Mouse (Mus musculus): ENCODE data around the gene Tmem269.

GRCm38 (mm10) chr4:119161358-119161757 is 56.7 kb downstream of the Tmem269 start:
- no peak for TF ChIP-seq CTCF (IDR thresholded peaks at IDR 0.05; ENCODE audit: low read depth, low read length)
- no peak for TF ChIP-seq GATA1 (IDR thresholded peaks at IDR 0.05; ENCODE audit: borderline replicate concordance, low read length)
- no peak for TF ChIP-seq TAL1 (conservative IDR thresholded peaks at IDR 0.05; ENCODE audit: low read depth, low read length)
- no peak for TF ChIP-seq POLR2AphosphoS5 (IDR thresholded peaks at IDR 0.05; ENCODE audit: insufficient replicate concordance, low read depth, low read length)
- no peak for TF ChIP-seq GATA2 (IDR thresholded peaks at IDR 0.05; ENCODE audit: borderline replicate concordance, low read depth, low read length)
